Mouse (Mus musculus): ENCODE results near the gene Il9r.

GRCm38 (mm10) chr11:32210623-32211022, 10.5 kb upstream of the Il9r start:
- TF ChIP-seq CTCF (IDR thresholded peaks at IDR 0.05; ENCODE audit: low read depth, low read length) (no peak), POLR2AphosphoS5 (IDR thresholded peaks at IDR 0.05; ENCODE audit: insufficient replicate concordance, low read depth, low read length) (no peak), GATA1 (IDR thresholded peaks at IDR 0.05; ENCODE audit: borderline replicate concordance, low read length) (no peak), TAL1 (conservative IDR thresholded peaks at IDR 0.05; ENCODE audit: low read depth, low read length) (no peak)

All from G1E (cell line).